Mouse (Mus musculus) CD4-positive naive resting alpha-beta T cell, adult 57 days (primary cell): ENCODE data around the gene Pole4. TPM values are rescaled to one million over a fixed set of nuclear protein-coding genes. Genes with fewer than 3 reads are reported as not detected.

Experiments
- total RNA-seq: library from RNA; stranded (reverse); gene quantifications from one replicate; pipeline ENCODE4 v1.2.4, GENCODE M21; 2023

The Pole4 gene
- 65.7 TPM for total RNA-seq

DNA sequence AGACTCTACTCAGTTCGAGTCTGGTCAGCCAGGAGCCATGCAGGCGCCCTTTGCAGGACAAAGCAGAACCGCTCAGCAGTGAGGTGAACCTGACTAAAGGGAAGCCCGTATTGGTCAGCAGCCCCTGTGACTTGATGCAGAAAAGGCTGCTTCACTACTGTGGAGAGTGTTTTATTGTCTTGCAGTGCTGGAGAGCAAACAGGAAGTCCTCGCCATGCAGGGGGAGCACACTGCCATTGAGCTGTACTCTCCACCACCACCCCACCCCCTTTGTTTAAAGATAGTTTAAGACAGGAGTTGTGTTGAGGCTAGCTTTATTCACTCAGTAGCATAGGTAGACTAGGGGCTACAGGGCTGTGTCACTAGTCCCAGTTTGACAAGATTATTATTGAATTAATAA is at the start of gene Pole4:
Pole4 (minus strand) TSS at position 145 of the 400 bp plus-strand sequence.

Other genes with a start within 250 kb of the Pole4 start
- 1.1 TPM for gene Hk2, start 69.1 kb upstream of the Pole4 start, total RNA-seq
- gene Sema4f, start 234.4 kb upstream of the Pole4 start, total RNA-seq, result 21.0 TPM
- not detected for gene M1ap, start 241.5 kb upstream of the Pole4 start, total RNA-seq